Mouse (Mus musculus): Measurements from ENCODE around the gene Gatb. TPM values are rescaled to one million over a fixed set of nuclear protein-coding genes. Genes with fewer than 3 reads are reported as not detected.

The Gatb gene
- 10.2 to 15.8 TPM (median 11.8 TPM) in 4 replicates for total RNA-seq (2023; ENCODE audit: inconsistent age)

GRCm38 (mm10) chr3:85573864-85574830, at the start of gene Gatb:
Gatb (plus strand) TSS chr3:85574119.

Other genes starting within 250 kb of the Gatb start
- gene Fam160a1, start 243.2 kb downstream of the Gatb start, total RNA-seq (2023; ENCODE audit: inconsistent age): 1.5 to 3.5 TPM (median 2.7 TPM) in 4 replicates

Measured in B cell, adult (primary cell).